Mouse (Mus musculus): ENCODE measurements around the gene Naa80.

DNA sequence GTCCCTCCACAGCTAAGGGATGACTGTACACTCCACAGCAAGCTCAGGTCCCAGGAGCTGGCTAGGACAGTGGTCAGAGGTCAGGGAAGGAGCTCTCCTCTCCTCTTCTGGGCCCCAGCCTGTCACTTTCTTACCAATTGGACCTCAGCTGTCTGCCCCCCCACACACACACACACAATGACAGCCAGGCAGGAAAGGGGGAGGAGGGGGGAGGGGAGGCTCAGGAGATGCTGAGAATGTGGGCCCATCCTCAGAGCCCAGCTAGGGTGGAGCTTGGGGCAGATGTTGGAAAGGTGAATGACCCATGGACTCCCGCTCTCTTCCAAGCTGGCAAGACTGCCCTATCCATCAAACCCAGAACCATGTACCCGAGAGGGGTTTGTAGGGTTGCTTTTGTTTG, 28.3 kb downstream of the Naa80 start:
- no peak for TF ChIP-seq CTCF (IDR thresholded peaks at IDR 0.05; ENCODE audit: borderline replicate concordance, extremely low read depth, insufficient read depth, insufficient read length)
- TF ChIP-seq POLR2A (IDR thresholded peaks at IDR 0.05; ENCODE audit: borderline replicate concordance, extremely low read depth, insufficient read depth, insufficient read length, poor library complexity, severe bottlenecking), result no peak

All from brain, embryonic 14.5 days (tissue).